Mouse (Mus musculus): ENCODE measurements around the gene Kcnb1. TPM values are rescaled to one million over a fixed set of nuclear protein-coding genes. Genes with fewer than 3 reads are reported as not detected.

Kcnb1 gene
- polyA plus RNA-seq, 2 experiments: 0.03 to 0.15 TPM

GRCm38 (mm10) chr2:167149035-167149434, 40.9 kb downstream of the Kcnb1 start:
- H3K4me3 ChIP-seq (ENCODE audit: insufficient read depth in 1 of 2, low read depth in 2 of 2, low read length in 2 of 2): no peak overlapping the region
- ATAC-seq (ENCODE audit: insufficient read depth): no peak
- H3K4me1 ChIP-seq (replicated peaks; ENCODE audit: control insufficient read depth in 2 of 2, insufficient read depth in 2 of 2, low read length in 1 of 2): no peaks in the 10 kb centered on the region
- peaks cover 6% of the 10 kb centered on the region for H3K27me3 ChIP-seq (ENCODE audit: control insufficient read depth, insufficient read depth, low read length)
- H3K9ac ChIP-seq (replicated peaks): no peak overlapping the region
- TF ChIP-seq EP300 (IDR thresholded peaks at IDR 0.05; ENCODE audit: low read depth): no peak
- TF ChIP-seq CTCF (IDR thresholded peaks at IDR 0.05; ENCODE audit: low read depth): no peak
- 61% methylated on average over 6 of the region's 6 CpGs for WGBS (ENCODE audit: insufficient replicate concordance)
- no peak overlapping the region for H3K27ac ChIP-seq
- H3K9me3 ChIP-seq (ENCODE audit: control insufficient read depth, low read length): no peaks in the 10 kb centered on the region
- no peaks in the 10 kb centered on the region for H3K36me3 ChIP-seq (replicated peaks; ENCODE audit: control insufficient read depth, insufficient read depth, low read depth)
- no peak for DNase-seq (ENCODE audit: low read depth in 3 of 3, low spot score in 3 of 3)
- H3K4me2 ChIP-seq (ENCODE audit: low read depth): no peak overlapping the region

DNA sequence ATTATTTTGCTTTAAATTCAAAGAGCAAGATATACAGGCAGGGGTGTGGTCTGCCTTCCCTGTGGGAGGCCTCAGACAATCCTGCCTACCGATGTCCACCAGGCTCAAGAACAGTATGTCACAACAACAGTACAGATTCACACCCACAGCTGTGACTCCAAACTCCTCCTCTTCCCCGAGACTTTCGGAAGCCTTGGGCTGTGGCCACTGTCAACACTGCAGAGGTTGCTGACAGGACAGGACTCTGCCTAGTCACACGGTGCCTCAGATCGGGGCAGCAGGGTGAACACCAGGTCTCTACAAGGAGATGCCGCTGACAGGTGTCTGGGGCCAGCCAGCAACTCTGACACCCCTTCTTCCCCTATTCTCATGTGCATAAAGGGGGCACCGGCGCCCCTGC, 42.2 kb downstream of the Kcnb1 start:
- WGBS (ENCODE audit: insufficient replicate concordance): 62% methylated on average over 8 of the region's 8 CpGs
- no peak for ATAC-seq (ENCODE audit: insufficient read depth)
- Histone ChIP-seq H3K27me3 (ENCODE audit: control insufficient read depth, insufficient read depth, low read length) (peaks cover 10% of the 10 kb centered on the region), H3K9me3 (ENCODE audit: control insufficient read depth, low read length) (no peaks in the 10 kb centered on the region), H3K27ac (no peak overlapping the region), H3K4me3 (ENCODE audit: insufficient read depth in 1 of 2, low read depth in 2 of 2, low read length in 2 of 2) (no peak overlapping the region), H3K36me3 (replicated peaks; ENCODE audit: control insufficient read depth, insufficient read depth, low read depth) (no peaks in the 10 kb centered on the region), H3K4me1 (replicated peaks; ENCODE audit: control insufficient read depth in 2 of 2, insufficient read depth in 2 of 2, low read length in 1 of 2) (no peaks in the 10 kb centered on the region), H3K4me2 (ENCODE audit: low read depth) (no peak overlapping the region), H3K9ac (replicated peaks) (no peak overlapping the region)
- no peak for DNase-seq (ENCODE audit: low read depth in 3 of 3, low spot score in 3 of 3)
- TF ChIP-seq EP300 (IDR thresholded peaks at IDR 0.05; ENCODE audit: low read depth): no peak
- no peak for TF ChIP-seq CTCF (IDR thresholded peaks at IDR 0.05; ENCODE audit: low read depth)

GRCm38 (mm10) chr2:167145904-167146303, 44.1 kb downstream of the Kcnb1 start:
- no peak overlapping the region for H3K4me2 ChIP-seq (ENCODE audit: low read depth)
- no peak for TF ChIP-seq CTCF (IDR thresholded peaks at IDR 0.05; ENCODE audit: low read depth)
- no peak for TF ChIP-seq EP300 (IDR thresholded peaks at IDR 0.05; ENCODE audit: low read depth)
- H3K9me3 ChIP-seq (ENCODE audit: control insufficient read depth, low read length): no peaks in the 10 kb centered on the region
- H3K4me1 ChIP-seq (replicated peaks; ENCODE audit: control insufficient read depth in 2 of 2, insufficient read depth in 2 of 2, low read length in 1 of 2): peaks cover 12 to 15% of the 10 kb centered on the region in 2 experiments
- no peak overlapping the region for H3K9ac ChIP-seq (replicated peaks)
- no peaks in the 10 kb centered on the region for H3K36me3 ChIP-seq (replicated peaks; ENCODE audit: control insufficient read depth, insufficient read depth, low read depth)
- DNase-seq (ENCODE audit: low read depth in 3 of 3, low spot score in 3 of 3) (no peak), ATAC-seq (ENCODE audit: insufficient read depth) (no peak)
- H3K27ac ChIP-seq: no peak overlapping the region
- H3K4me3 ChIP-seq (ENCODE audit: insufficient read depth in 1 of 2, low read depth in 2 of 2, low read length in 2 of 2): no peak overlapping the region
- WGBS (ENCODE audit: insufficient replicate concordance): 31% methylated on average over 5 of the region's 5 CpGs
- peaks cover 10% of the 10 kb centered on the region for H3K27me3 ChIP-seq (ENCODE audit: control insufficient read depth, insufficient read depth, low read length)

- Histone ChIP-seq H3K4me1 (replicated peaks; ENCODE audit: control insufficient read depth in 2 of 2, insufficient read depth in 2 of 2, low read length in 1 of 2) (peaks cover 12 to 15% of the 10 kb centered on the region in 2 experiments), H3K36me3 (replicated peaks; ENCODE audit: control insufficient read depth, insufficient read depth, low read depth) (no peaks in the 10 kb centered on the region), H3K4me3 (ENCODE audit: insufficient read depth in 1 of 2, low read depth in 2 of 2, low read length in 2 of 2) (no peak overlapping the region), H3K27me3 (ENCODE audit: control insufficient read depth, insufficient read depth, low read length) (peaks cover 10% of the 10 kb centered on the region), H3K9me3 (ENCODE audit: control insufficient read depth, low read length) (no peaks in the 10 kb centered on the region), H3K9ac (replicated peaks) (no peak overlapping the region), H3K27ac (no peak overlapping the region), H3K4me2 (ENCODE audit: low read depth) (no peak overlapping the region)
- WGBS (ENCODE audit: insufficient replicate concordance): 8% methylated on average over 14 of the region's 14 CpGs
- DNase-seq (ENCODE audit: low read depth in 3 of 3, low spot score in 3 of 3) (no peak), ATAC-seq (ENCODE audit: insufficient read depth) (no peak)
- TF ChIP-seq EP300 (IDR thresholded peaks at IDR 0.05; ENCODE audit: low read depth) (no peak), CTCF (IDR thresholded peaks at IDR 0.05; ENCODE audit: low read depth) (no peak)
Measured at GRCm38 (mm10) chr2:167144439-167145307, 45.3 kb downstream of the Kcnb1 start.

- Histone ChIP-seq H3K27ac (no peak overlapping the region), H3K9ac (replicated peaks) (no peak overlapping the region), H3K9me3 (ENCODE audit: control insufficient read depth, low read length) (no peaks in the 10 kb centered on the region), H3K36me3 (replicated peaks; ENCODE audit: control insufficient read depth, insufficient read depth, low read depth) (no peaks in the 10 kb centered on the region), H3K27me3 (ENCODE audit: control insufficient read depth, insufficient read depth, low read length) (peaks cover 10% of the 10 kb centered on the region), H3K4me3 (ENCODE audit: insufficient read depth in 1 of 2, low read depth in 2 of 2, low read length in 2 of 2) (no peak overlapping the region), H3K4me2 (ENCODE audit: low read depth) (no peak overlapping the region), H3K4me1 (replicated peaks; ENCODE audit: control insufficient read depth in 2 of 2, insufficient read depth in 2 of 2, low read length in 1 of 2) (peaks cover 12 to 15% of the 10 kb centered on the region in 2 experiments)
- 49% methylated on average over 2 of the region's 2 CpGs for WGBS (ENCODE audit: insufficient replicate concordance)
- no peak for ATAC-seq (ENCODE audit: insufficient read depth)
- TF ChIP-seq EP300 (IDR thresholded peaks at IDR 0.05; ENCODE audit: low read depth) (no peak), CTCF (IDR thresholded peaks at IDR 0.05; ENCODE audit: low read depth) (no peak)
- no peak for DNase-seq (ENCODE audit: low read depth in 3 of 3, low spot score in 3 of 3)
Measured at GRCm38 (mm10) chr2:167143914-167144313, 46.0 kb downstream of the Kcnb1 start.
